Mouse (Mus musculus) small intestine, adult 2 months (tissue): ENCODE results near the gene Msh3.

ENCODE experiments used
- CTCF ChIP-seq: fragments of 200-500 bp; IDR thresholded peaks from 2 replicates; pipeline ENCODE4 v1.5.1; 2012; ENCODE audit warnings: low read depth, mild to moderate bottlenecking, control low read depth, inconsistent platforms, low read length, moderate library complexity, mixed read lengths; ENCODE audit not compliant: insufficient replicate concordance, insufficient read length; ENCODE audit errors: extremely low read depth
- POLR2A ChIP-seq: fragments of 200-500 bp; IDR thresholded peaks from 2 replicates; pipeline ENCODE4 v1.6.1; 2012; ENCODE audit warnings: low read depth, mild to moderate bottlenecking, control low read depth, inconsistent platforms, low read length, moderate library complexity

DNA sequence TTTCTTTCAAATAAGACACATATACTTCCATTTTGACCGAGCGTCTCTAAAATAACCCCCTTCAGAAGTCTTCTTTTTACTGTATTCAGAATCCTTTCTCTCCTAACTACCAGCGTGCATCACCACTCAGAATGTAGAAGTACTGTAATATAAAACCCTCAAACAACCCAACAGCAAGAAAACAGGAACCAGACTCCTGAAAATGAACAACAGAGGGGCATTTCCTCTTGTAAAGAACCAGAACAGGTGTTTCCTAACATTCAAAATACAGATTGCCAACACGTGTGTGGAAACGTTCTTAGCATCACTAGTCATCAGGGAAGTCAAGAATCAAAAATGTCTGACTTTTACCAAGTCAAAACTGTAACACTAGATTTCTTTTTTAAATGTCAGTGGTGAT lies 34.0 kb downstream of the Msh3 start:
- no peak for TF ChIP-seq CTCF
- TF ChIP-seq POLR2A: no peak
